Mouse (Mus musculus) urinary bladder, postnatal 0 days (tissue): Measurements from ENCODE around the gene AW011738. TPM values are rescaled to one million over a fixed set of nuclear protein-coding genes. Genes with fewer than 3 reads are reported as not detected.

ENCODE experiments used
- microRNA-seq: library from miRNA; unstranded; fragments of <30 nt; microRNA quantifications from one replicate; pipeline ENCODE4, GENCODE M21; 2016
- polyA plus RNA-seq: library from polyadenylated mRNA; unstranded; fragments of >200 nt; fragmentation: Nextera tagmentation; extraction: Ambion mirVana; gene quantifications from 2 replicates; pipeline ENCODE4 v1.2.1, GENCODE M21; 2015

AW011738 gene
- 0.70 and 0.96 TPM in 2 replicates for polyA plus RNA-seq

DNA sequence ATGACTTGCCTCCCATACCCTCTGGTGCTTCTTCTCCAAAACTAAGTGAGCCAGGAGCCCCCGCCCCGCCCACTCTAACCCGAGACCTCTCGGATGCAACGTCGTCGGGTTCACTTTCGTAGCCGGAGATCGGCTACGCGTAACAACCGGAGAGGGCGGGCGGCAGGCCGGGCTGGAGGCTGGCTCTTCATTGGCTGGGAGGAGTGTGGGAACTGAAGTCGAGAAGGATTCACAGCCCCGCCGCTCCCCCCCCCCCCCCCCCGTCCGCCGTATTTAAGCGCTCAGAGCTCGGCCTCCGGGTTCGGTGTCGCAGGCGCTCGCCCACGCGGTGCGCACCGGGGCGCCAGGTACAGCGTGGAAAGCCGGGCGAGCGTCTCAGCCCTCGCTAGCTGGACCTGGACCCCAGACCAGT lies at the start of gene AW011738:
Gene AW011738, plus strand, starts transcription at position 304 of the 412 bp plus-strand sequence.

DNA sequence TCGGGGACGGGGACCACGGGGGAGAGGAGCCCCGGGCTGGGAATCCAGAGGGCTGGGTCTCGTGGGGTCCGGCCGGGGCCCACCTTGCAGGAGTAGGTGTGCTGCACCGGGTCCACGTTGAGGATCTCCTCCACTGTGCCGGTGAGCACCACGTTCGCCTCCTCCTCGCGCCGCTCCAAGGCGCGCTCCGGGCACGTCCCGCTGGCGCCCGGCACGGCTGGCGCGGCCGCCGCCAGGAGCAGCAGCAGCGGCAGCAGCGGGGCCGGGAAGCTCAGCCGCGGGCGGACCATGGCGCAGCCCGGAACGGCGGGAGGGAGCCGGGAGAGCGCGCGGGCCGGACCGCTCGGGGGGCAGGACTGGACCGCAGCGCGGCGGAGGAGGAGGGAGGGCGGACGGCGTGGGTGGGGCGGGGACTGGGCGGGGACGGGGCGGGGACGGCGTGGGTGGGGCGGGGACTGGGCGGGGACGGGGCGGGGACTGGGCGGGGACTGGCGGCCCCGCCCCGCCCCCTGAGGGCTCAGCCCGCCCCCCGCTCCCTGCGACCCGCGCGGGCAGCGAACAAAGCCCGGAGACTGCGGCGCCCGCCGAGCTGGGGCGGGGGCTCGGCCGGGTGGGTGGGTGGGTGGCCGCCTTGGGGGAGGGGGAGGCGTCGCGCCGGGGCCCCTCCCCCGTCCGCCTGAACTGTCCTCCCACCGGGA lies 5.8 kb upstream of the AW011738 start, which contains the start of gene Agrn:
Gene Agrn, minus strand, starts transcription at position 358 of the 698 bp plus-strand sequence.

GRCm38 (mm10) chr4:156200623-156201475 lies 2.3 kb upstream of the AW011738 start, which contains the start of gene Isg15:
Gene Isg15 (minus strand): TSS chr4:156200818.

GRCm38 (mm10) chr4:156215649-156216048 lies 12.5 kb downstream of the AW011738 start, which contains the start of gene Perm1:
Gene Perm1 (plus strand): TSS chr4:156215868.

GRCm38 (mm10) chr4:156234701-156235213 lies 31.7 kb downstream of the AW011738 start, which contains the start of gene Plekhn1:
Gene Plekhn1 (minus strand): TSS chr4:156234857.

DNA sequence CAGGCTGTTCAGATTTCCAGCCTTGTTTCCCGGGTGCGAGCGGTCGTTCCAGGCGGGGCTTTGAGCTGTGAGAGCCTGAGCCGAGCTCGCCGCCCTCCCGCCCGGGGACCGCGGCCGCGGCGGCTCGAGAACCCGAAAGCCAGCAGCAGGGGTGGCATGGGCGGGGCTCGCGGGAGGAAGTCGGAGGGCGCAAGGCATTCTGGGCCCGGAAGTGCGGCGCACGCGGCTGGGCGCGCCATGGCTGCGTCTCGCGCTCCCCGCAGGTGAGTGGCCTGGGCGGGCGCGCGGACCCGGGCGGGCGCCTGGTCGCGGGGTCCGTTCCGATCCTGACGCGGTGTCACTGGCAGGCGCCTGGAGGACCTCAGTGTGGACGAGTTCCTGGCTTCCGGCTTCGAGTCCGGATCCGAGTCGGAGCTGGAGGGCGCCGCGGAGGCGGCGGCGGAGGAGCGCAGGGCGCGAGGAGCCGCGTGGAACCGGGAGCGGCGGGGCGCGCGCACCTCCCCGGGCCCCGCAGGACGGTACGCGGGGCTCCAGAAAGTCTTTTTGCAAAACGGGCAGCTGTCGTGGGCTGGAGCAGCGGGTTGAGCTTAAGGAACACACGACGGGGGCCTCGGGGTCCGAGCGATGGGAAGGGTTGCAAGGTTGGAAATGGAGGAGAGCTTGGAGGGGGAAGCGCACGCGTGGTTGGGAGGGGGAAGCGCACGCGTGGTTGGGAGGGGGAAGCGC lies 32.9 kb downstream of the AW011738 start, which contains the start of gene Noc2l:
Gene Noc2l, plus strand, starts transcription at position 203 of the 726 bp plus-strand sequence.

Small RNA genes lying within 50 kb of the gene (microRNA-seq; reads per million reads assigned to microRNA genes)
- 1.5 reads per million for gene Mir7658

Other genes starting within 250 kb of the AW011738 start
- 32.4 and 35.1 TPM in 2 replicates for gene C1qtnf12, start 241.0 kb upstream of the AW011738 start, polyA plus RNA-seq
- gene B3galt6, start 210.7 kb upstream of the AW011738 start, polyA plus RNA-seq: 9.5 and 10.8 TPM in 2 replicates
- 117 and 120 TPM in 2 replicates for gene Sdf4, start 210.4 kb upstream of the AW011738 start, polyA plus RNA-seq
- gene Tnfrsf4, start 189.5 kb upstream of the AW011738 start, polyA plus RNA-seq: 0.46 and 0.61 TPM in 2 replicates
- gene Tnfrsf18, start 177.1 kb upstream of the AW011738 start, polyA plus RNA-seq: 1.2 and 1.8 TPM in 2 replicates
- 1.7 and 2.4 TPM in 2 replicates for gene Ttll10, start 143.9 kb upstream of the AW011738 start, polyA plus RNA-seq
- gene 9430015G10Rik, start 93.3 kb upstream of the AW011738 start, polyA plus RNA-seq: 5.8 and 6.9 TPM in 2 replicates
- 1.2 and 1.4 TPM in 2 replicates for gene Rnf223, start 72.8 kb upstream of the AW011738 start, polyA plus RNA-seq
- gene Agrn, start 5.8 kb upstream of the AW011738 start, polyA plus RNA-seq: 21.2 and 22.6 TPM in 2 replicates
- gene Isg15, start 2.5 kb upstream of the AW011738 start, polyA plus RNA-seq: 5.7 and 11.4 TPM in 2 replicates
- gene Perm1, start 12.6 kb downstream of the AW011738 start, polyA plus RNA-seq: 0.17 and 0.35 TPM in 2 replicates
- gene Plekhn1, start 31.6 kb downstream of the AW011738 start, polyA plus RNA-seq: 12.3 and 12.7 TPM in 2 replicates
- 35.2 and 35.4 TPM in 2 replicates for gene Noc2l, start 32.7 kb downstream of the AW011738 start, polyA plus RNA-seq
- gene Samd11, start 52.4 kb downstream of the AW011738 start, polyA plus RNA-seq: 0.89 and 0.91 TPM in 2 replicates
- not detected in 2 replicates for gene Vmn2r-ps159, start 127.8 kb downstream of the AW011738 start, polyA plus RNA-seq